Mouse (Mus musculus): ENCODE results near the gene Zbtb39. TPM values are rescaled to one million over a fixed set of nuclear protein-coding genes. Genes with fewer than 3 reads are reported as not detected.

The Zbtb39 gene
- total RNA-seq, 2 experiments from 2014 or later: 16.2 to 17.4 TPM

GRCm38 (mm10) chr10:127736916-127737315 lies 2.4 kb upstream of the Zbtb39 start:
- no peak for DNase-seq (ENCODE audit: low spot score in 2 of 2)

GRCm38 (mm10) chr10:127737552-127737951 lies 1.8 kb upstream of the Zbtb39 start:
- DNase-seq (ENCODE audit: low spot score in 2 of 2): no peak

GRCm38 (mm10) chr10:127738151-127738882 lies 1.0 kb upstream of the Zbtb39 start:
- DNase-seq (ENCODE audit: low spot score in 2 of 2): no peak

- DNase-seq (ENCODE audit: low spot score in 2 of 2): peak in 1 of 2 experiments; percentile 28
Observed at GRCm38 (mm10) chr10:127739661-127740161, 373 bp downstream of the Zbtb39 start.

- DNase-seq (ENCODE audit: low spot score in 2 of 2): peak; percentile 33 to 41
Observed at GRCm38 (mm10) chr10:127744661-127745060, 5.3 kb downstream of the Zbtb39 start.

GRCm38 (mm10) chr10:127745886-127746285 lies 6.5 kb downstream of the Zbtb39 start:
- DNase-seq (ENCODE audit: low spot score in 2 of 2): no peak

- DNase-seq (ENCODE audit: low spot score in 2 of 2): no peak
Observed at GRCm38 (mm10) chr10:127747254-127747653, 7.9 kb downstream of the Zbtb39 start.

DNA sequence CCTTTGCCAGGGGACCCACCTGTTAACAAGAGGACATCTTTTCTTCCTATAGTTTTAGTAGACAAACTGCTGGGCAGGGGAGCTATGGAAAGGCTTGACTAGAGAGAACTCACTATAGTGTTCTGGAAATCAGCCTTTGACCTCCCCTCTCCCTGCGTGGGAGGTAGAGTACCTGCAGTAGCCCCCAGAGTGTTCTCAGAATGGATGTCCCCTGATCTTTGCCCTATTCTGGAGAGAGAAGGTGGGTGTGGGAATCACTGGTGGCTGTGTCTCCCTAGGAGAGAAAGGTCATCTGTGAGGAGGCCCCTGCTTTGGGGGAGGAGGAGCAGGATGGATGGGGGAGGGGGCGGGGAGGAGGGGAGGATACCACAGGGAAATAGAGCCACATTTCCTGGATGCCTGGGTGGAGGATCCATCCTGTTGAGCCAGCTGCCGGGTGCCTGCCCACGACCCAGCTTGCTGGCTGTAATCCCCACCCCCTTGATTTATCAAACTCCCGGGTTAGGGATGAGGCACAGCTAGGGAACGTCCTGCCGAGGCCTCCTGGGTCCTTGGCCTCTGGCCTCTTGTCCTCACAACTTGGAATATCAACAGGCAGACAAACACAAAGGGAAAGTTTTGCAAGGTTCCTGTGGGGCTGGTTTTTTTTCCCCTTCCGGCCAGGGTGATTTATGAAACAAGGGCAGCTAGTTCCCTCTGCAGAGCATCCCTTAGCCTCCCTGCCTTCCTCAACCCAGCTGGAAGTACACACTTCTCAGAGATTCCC lies 9.7 kb downstream of the Zbtb39 start:
- DNase-seq (ENCODE audit: low spot score in 2 of 2): peak in 1 of 2 experiments; percentile 33

- no peak for DNase-seq (ENCODE audit: low spot score in 2 of 2)
Observed at GRCm38 (mm10) chr10:127750136-127750777, 10.9 kb downstream of the Zbtb39 start.

- no peak for DNase-seq (ENCODE audit: low spot score in 2 of 2)
Observed at GRCm38 (mm10) chr10:127751548-127751947, 12.2 kb downstream of the Zbtb39 start, which contains the start of gene Gpr182. Gene Gpr182 (minus strand): TSS chr10:127751732.

DNA sequence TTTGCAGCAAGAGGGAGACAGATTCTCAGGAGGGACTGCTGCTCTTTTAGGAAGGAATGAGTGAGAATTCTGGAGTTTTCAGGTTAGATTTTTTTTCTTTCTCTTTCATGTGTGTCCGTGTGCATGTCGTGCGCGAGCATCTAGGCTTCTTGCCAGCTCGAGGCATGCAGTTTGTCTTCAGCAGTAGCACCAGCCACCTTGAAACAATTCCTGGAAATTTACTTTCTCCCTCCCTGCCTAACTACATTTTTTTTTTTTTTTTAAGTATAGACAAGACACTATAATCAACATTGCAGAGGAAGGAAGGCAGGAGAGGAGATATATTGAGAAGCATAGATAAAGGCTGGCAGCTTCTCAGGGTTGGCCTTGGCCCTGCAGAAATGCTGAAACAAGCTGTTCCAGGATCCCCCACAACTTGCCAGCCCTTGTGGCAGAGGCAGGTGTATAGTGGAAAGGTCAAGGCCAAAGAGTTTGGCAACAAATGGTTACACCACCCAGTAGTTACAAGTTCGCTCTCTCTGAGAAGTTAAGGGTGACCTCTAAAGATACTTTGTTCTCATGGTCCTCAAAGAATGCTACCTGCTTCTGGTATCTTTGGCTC lies 15.3 kb downstream of the Zbtb39 start:
- no peak for DNase-seq (ENCODE audit: low spot score in 2 of 2)

GRCm38 (mm10) chr10:127755246-127755645 lies 15.9 kb downstream of the Zbtb39 start:
- no peak for DNase-seq (ENCODE audit: low spot score in 2 of 2)

- DNase-seq (ENCODE audit: low spot score in 2 of 2): no peak
Observed at GRCm38 (mm10) chr10:127755770-127756468, 16.6 kb downstream of the Zbtb39 start.

- no peak for DNase-seq (ENCODE audit: low spot score in 2 of 2)
Observed at GRCm38 (mm10) chr10:127759181-127760110, 20.1 kb downstream of the Zbtb39 start, which contains the start of the genes Rdh1 and Rdh16f1. Gene Rdh1 (plus strand): TSS chr10:127759721. Gene Rdh16f1 (plus strand): TSS chr10:127759787.

GRCm38 (mm10) chr10:127762926-127763325 lies 23.6 kb downstream of the Zbtb39 start:
- DNase-seq (ENCODE audit: low spot score in 2 of 2): peak in 1 of 2 experiments; percentile 1

- DNase-seq (ENCODE audit: low spot score in 2 of 2): peak in 1 of 2 experiments; percentile 1
Observed at GRCm38 (mm10) chr10:127763914-127764680, 24.8 kb downstream of the Zbtb39 start.

DNA sequence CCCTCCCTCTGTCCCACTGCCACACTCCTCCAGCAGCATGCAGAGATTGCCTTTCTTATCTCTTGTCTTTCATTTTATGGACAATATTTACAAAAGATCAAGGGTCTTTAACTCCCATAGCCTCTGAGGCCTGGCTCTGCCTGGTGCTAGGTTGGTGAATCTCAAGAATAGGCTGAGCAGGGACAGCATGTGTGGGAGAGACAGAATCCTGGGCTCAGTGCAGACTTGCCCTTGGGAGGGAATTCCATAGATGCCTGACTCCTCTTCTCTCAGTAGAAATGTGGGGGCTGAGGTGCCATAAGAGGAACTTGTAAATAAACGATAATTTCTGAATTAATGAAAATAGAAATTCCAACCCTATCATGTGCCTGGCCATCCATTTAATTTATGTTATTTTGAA lies 27.2 kb downstream of the Zbtb39 start:
- no peak for DNase-seq (ENCODE audit: low spot score in 2 of 2)

DNA sequence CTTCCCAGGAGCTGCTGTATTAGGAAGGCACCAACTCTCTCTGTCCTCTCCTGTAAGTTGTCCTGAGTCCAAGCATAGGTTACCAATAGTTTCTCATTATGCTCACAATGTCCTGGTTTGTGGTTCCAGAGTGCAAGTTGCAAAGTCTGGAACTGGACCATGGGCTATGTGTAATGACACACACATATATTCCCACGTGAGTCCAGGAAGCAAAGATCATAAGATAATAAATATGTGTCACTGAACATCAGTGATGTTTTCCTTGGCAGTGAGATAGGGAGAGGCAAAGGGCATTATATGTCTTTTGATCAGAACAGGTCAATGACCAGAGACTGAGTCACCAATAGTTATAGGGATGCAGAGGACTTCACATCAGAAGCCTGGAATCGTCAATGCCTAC lies 36.7 kb downstream of the Zbtb39 start, which contains the start of gene Rdh9:
Gene Rdh9 (plus strand): TSS at position 376 of the 400 bp plus-strand sequence.
- DNase-seq (ENCODE audit: low spot score in 2 of 2): no peak
